In the genomic region with DNA sequence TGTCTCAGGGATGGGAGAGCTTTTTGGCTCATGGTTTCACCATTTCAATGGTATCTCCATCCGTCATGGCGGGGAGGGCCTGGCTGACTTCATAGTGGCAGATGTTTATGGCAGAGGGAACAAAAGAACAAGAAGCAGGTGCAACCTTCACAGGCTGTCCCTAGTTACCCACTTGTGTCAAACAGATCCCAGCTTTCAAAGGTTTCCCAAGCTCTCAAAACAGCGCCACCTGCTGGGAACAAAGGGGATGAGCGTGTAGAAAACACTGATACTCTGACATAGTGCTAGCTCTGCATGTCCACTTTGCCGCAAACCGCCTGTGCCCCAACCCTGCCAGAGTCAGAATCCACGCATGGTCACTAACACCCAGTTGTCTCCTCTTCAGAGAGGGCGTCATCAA, we compare ENCODE assay signal across 9 mouse cellular contexts.
A peak's percentile ranks its signal among the peaks of the same experiment; 100 is the strongest.
DNase-seq lines count a peak whose midpoint lies in the region; ATAC-seq and TF ChIP-seq lines count a peak whose summit lies in the region.
"Had no signal": no experiment of that assay in that cellular context is flagged by ENCODE, and none has a peak within 500 bp of the region (broad histone marks: within the 10 kb centered on the region; RNA-seq: fewer than 3 reads in every experiment).

No protein-coding gene starts in this region.

- H3K27ac ChIP-seq in kidney, embryonic 16.5 days (ENCODE audit: low read length): no peak overlapping the region
- H3K27ac ChIP-seq in embryonic facial prominence, embryonic 14.5 days (replicated peaks; ENCODE audit: low read depth, low read length): no peak overlapping the region
- H3K27ac ChIP-seq: embryonic facial prominence, embryonic 15.5 days; neural tube, embryonic 13.5 days had no signal

- H3K27me3 ChIP-seq in kidney, embryonic 16.5 days (ENCODE audit: insufficient read depth, low read length): no peaks in the 10 kb centered on the region
- H3K27me3 ChIP-seq in E14TG2a.4 (ENCODE audit: insufficient read depth, low read length): peaks cover 24% of the 10 kb centered on the region
- H3K27me3 ChIP-seq in embryonic facial prominence, embryonic 14.5 days (replicated peaks; ENCODE audit: control insufficient read depth, insufficient read depth, low read length): no peaks in the 10 kb centered on the region; the same call in 1 of the 2 replicates
- H3K27me3 ChIP-seq: neural tube, embryonic 13.5 days had no signal

- no peak overlapping the region for H3K4me3 ChIP-seq in kidney, embryonic 16.5 days (ENCODE audit: low read length)
- no peak overlapping the region for H3K4me3 ChIP-seq in E14TG2a.4 (replicated peaks; ENCODE audit: low read length)
- H3K4me3 ChIP-seq in embryonic facial prominence, embryonic 14.5 days (ENCODE audit: low read depth, low read length): no peak overlapping the region
- H3K4me3 ChIP-seq: embryonic facial prominence, embryonic 15.5 days; neural tube, embryonic 13.5 days had no signal

- no peaks in the 10 kb centered on the region for H3K9me3 ChIP-seq in kidney, embryonic 16.5 days (ENCODE audit: low read length)
- H3K9me3 ChIP-seq in E14TG2a.4 (ENCODE audit: low read length): no peaks in the 10 kb centered on the region
- H3K9me3 ChIP-seq in embryonic facial prominence, embryonic 14.5 days (ENCODE audit: control insufficient read depth, low read length): no peaks in the 10 kb centered on the region
- H3K9me3 ChIP-seq: embryonic facial prominence, embryonic 15.5 days; neural tube, embryonic 13.5 days had no signal

- DNase-seq in kidney, adult 9 months: peak; percentile 7
- DNase-seq in B cell, adult 2 months: peak; percentile 12 to 23
- DNase-seq in embryonic facial prominence, embryonic 14.5 days (ENCODE audit: low spot score): no peak
- peak; percentile 65 for DNase-seq in mesoderm, embryonic 11.5 days (ENCODE audit: low read depth, low spot score)
- DNase-seq in urinary bladder, postnatal 36 days (ENCODE audit: low spot score in 2 of 2): no peak

- no peak overlapping the region for H3K4me2 ChIP-seq in kidney, embryonic 16.5 days (replicated peaks; ENCODE audit: low read depth, low read length)
- H3K4me2 ChIP-seq in embryonic facial prominence, embryonic 14.5 days (ENCODE audit: low read depth, low read length): no peak overlapping the region
- H3K4me2 ChIP-seq: embryonic facial prominence, embryonic 15.5 days; neural tube, embryonic 13.5 days had no signal

- TF ChIP-seq CTCF in E14TG2a.4 (conservative IDR thresholded peaks at IDR 0.05; ENCODE audit: low read length): peak; percentile 64

- H3K9ac ChIP-seq in kidney, embryonic 16.5 days (replicated peaks; ENCODE audit: low read length): no peak overlapping the region
- H3K9ac ChIP-seq in embryonic facial prominence, embryonic 14.5 days (ENCODE audit: low read depth, low read length): no peak overlapping the region
- H3K9ac ChIP-seq: embryonic facial prominence, embryonic 15.5 days; neural tube, embryonic 13.5 days had no signal

- no peak for ATAC-seq in kidney, embryonic 16.5 days (ENCODE audit: low FRiP score, low TSS enrichment)
- ATAC-seq in embryonic facial prominence, embryonic 14.5 days (ENCODE audit: low read depth): 0 out of 2 replicates have a peak, but pooled peaks have one; percentile 12

- H3K4me1 ChIP-seq in kidney, embryonic 16.5 days (ENCODE audit: insufficient read depth, low read length): peaks cover 2% of the 10 kb centered on the region; the same call in 1 of the 2 replicates
- peaks cover 31% of the 10 kb centered on the region for H3K4me1 ChIP-seq in E14TG2a.4 (replicated peaks; ENCODE audit: low read depth, low read length)
- no peaks in the 10 kb centered on the region; the same call in 1 of the 2 replicates for H3K4me1 ChIP-seq in embryonic facial prominence, embryonic 14.5 days (ENCODE audit: control insufficient read depth, insufficient read depth, low read length)

- WGBS in kidney, embryonic 16.5 days: 44% methylated on average over 8 of the region's 8 CpGs
- WGBS in embryonic facial prominence, embryonic 14.5 days: 42% methylated on average over 8 of the region's 8 CpGs

- no peaks in the 10 kb centered on the region for H3K36me3 ChIP-seq in kidney, embryonic 16.5 days (ENCODE audit: insufficient read depth, low read length)
- H3K36me3 ChIP-seq in E14TG2a.4 (ENCODE audit: insufficient read depth, low read length): no peaks in the 10 kb centered on the region
- H3K36me3 ChIP-seq in embryonic facial prominence, embryonic 14.5 days (ENCODE audit: control insufficient read depth, insufficient read depth, low read length): no peaks in the 10 kb centered on the region
- H3K36me3 ChIP-seq: embryonic facial prominence, embryonic 15.5 days; neural tube, embryonic 13.5 days had no signal

Comparison
In these comparisons a context has a peak if more than half of its experiments do, and no peak if none do; other contexts are left out.
1. DNase-seq: peak in kidney, adult 9 months (single experiment), B cell, adult 2 months (2 of 2) and mesoderm, embryonic 11.5 days (single experiment); none in embryonic facial prominence, embryonic 14.5 days (single experiment) and urinary bladder, postnatal 36 days (0 of 2).